Mouse (Mus musculus) heart, embryonic 14.5 days (tissue): ENCODE data around the gene Strada. TPM values are rescaled to one million over a fixed set of nuclear protein-coding genes. Genes with fewer than 3 reads are reported as not detected.
"Not testable (repeated sequence)": the region's sequence is repeated elsewhere in the genome, so short reads cannot be mapped to it uniquely, and the experiment has no call there.

Experiments
- ATAC-seq: fragments of 200-750 bp; cut with Nextera tagmentation; 2 replicates; pipeline ENCODE4 v1.8.0; 2017; ENCODE audit warnings: low read depth, moderate TSS enrichment; ENCODE audit not compliant: insufficient number of reproducible peaks, insufficient read depth, low FRiP score
- H3K27ac ChIP-seq, 2 experiments: fragments of 200-500 bp in 1 of 2; fragments of 300-500 bp in 1 of 2; sonication (generic) in 1 of 2; replicated peaks in 1 of 2; 2 replicates each; pipeline ENCODE4 v1.5.1; 2012 to 2014; ENCODE audit warnings: low read depth in 2 of 2, low read length in 2 of 2, control low read depth in 1 of 2, mild to moderate bottlenecking in 1 of 2, mixed read lengths in 1 of 2; ENCODE audit not compliant: control insufficient read depth in 1 of 2, insufficient read depth in 1 of 2
- H3K27me3 ChIP-seq: fragments of 300-500 bp; sonication (generic); 2 replicates; pipeline ENCODE4 v1.6.1; 2014; ENCODE audit warnings: mild to moderate bottlenecking, low read length, control low read depth; ENCODE audit not compliant: control insufficient read depth, insufficient read depth
- H3K36me3 ChIP-seq: fragments of 300-500 bp; sonication (generic); 2 replicates; pipeline ENCODE4 v1.6.1; 2014; ENCODE audit warnings: mild to moderate bottlenecking, control low read depth, low read length, mixed read lengths; ENCODE audit not compliant: control insufficient read depth, insufficient read depth
- H3K4me1 ChIP-seq, 2 experiments: fragments of 200-500 bp in 1 of 2; fragments of 300-500 bp in 1 of 2; sonication (generic) in 1 of 2; 2 replicates each; pipeline ENCODE4 v1.6.1; 2012 to 2014; ENCODE audit warnings: low read length in 2 of 2, control low read depth in 1 of 2, mixed read lengths in 1 of 2; ENCODE audit not compliant: control insufficient read depth in 2 of 2, insufficient read depth in 2 of 2
- H3K4me2 ChIP-seq: fragments of 300-500 bp; sonication (generic); 2 replicates; pipeline ENCODE4 v1.6.1; 2014; ENCODE audit warnings: mild to moderate bottlenecking, low read length
- H3K4me3 ChIP-seq, 2 experiments: fragments of 200-500 bp in 1 of 2; fragments of 300-500 bp in 1 of 2; sonication (generic) in 1 of 2; 2 replicates each; pipeline ENCODE4 v1.5.1; 2012 to 2014; ENCODE audit warnings: low read length in 2 of 2, mild to moderate bottlenecking in 2 of 2, control low read depth in 1 of 2, low read depth in 1 of 2, moderate library complexity in 1 of 2; ENCODE audit not compliant: control insufficient read depth in 1 of 2, insufficient read depth in 1 of 2
- H3K9ac ChIP-seq: fragments of 300-500 bp; sonication (generic); 2 replicates; pipeline ENCODE4 v1.6.1; 2014; ENCODE audit warnings: mild to moderate bottlenecking, low read length
- H3K9me3 ChIP-seq: fragments of 300-500 bp; sonication (generic); 2 replicates; pipeline ENCODE4 v1.6.1; 2016; ENCODE audit warnings: low read length, control low read depth; ENCODE audit not compliant: control insufficient read depth
- WGBS: fragments of 180-500 bp; shearing (Covaris S2); extraction: QIAGEN DNeasy Blood & Tissue Kit; methylation state at CpG from one replicate; pipeline ENCODE4 v1.1.7; 2014; 5-methylcytosine and 5-hydroxymethylcytosine counted together
- polyA plus RNA-seq: library from polyadenylated mRNA; unstranded; fragments of >200 nt; fragmentation: Nextera tagmentation; extraction: Ambion mirVana; gene quantifications from 2 replicates; pipeline ENCODE4 v1.2.1, GENCODE M21; 2014

The Strada gene
- 19.4 and 21.8 TPM in 2 replicates for polyA plus RNA-seq

GRCm38 (mm10) chr11:106202123-106202465 is at the start of gene Strada:
TSS of gene Strada (minus strand) at chr11:106202168.
- Histone ChIP-seq H3K4me2 (no peak within 1 kb of the TSS), H3K27me3 (no peaks in the 10 kb centered on the region), H3K4me1 (no peaks in the 10 kb centered on the region), H3K4me3 (no peak within 1 kb of the TSS), H3K9ac (no peak within 1 kb of the TSS), H3K36me3 (peaks cover 96% of the 10 kb centered on the region), H3K9me3 (no peaks in the 10 kb centered on the region), H3K27ac (no peak within 1 kb of the TSS)
- 63% methylated on average over 5 of the region's 5 CpGs for WGBS
- no peak for ATAC-seq

- Histone ChIP-seq H3K9me3 (no peaks in the 10 kb centered on the region), H3K27me3 (no peaks in the 10 kb centered on the region), H3K27ac (no peak overlapping the region), H3K4me3 (no peak overlapping the region), H3K9ac (no peak overlapping the region), H3K4me2 (no peak overlapping the region), H3K4me1 (no peaks in the 10 kb centered on the region; a peak in 1 of 4 replicates), H3K36me3 (peaks cover 100% of the 10 kb centered on the region)
- 84% methylated on average over 7 of the region's 7 CpGs for WGBS
- no peak for ATAC-seq
These were observed 47.4 kb upstream of the Strada start for GRCm38 (mm10) chr11:106249326-106249725.

GRCm38 (mm10) chr11:106246834-106247233 is 44.9 kb upstream of the Strada start:
- Histone ChIP-seq H3K4me1 (no peaks in the 10 kb centered on the region), H3K27ac (no peak overlapping the region), H3K4me3 (no peak overlapping the region), H3K9ac (no peak overlapping the region), H3K27me3 (no peaks in the 10 kb centered on the region), H3K9me3 (no peaks in the 10 kb centered on the region), H3K4me2 (no peak overlapping the region), H3K36me3 (peaks cover 100% of the 10 kb centered on the region)
- 98% methylated on average over 1 of the region's 1 CpGs for WGBS
- no peak for ATAC-seq

- not testable (repeated sequence) for H3K4me3 ChIP-seq, H3K9ac ChIP-seq, H3K27me3 ChIP-seq, H3K27ac ChIP-seq, H3K4me1 ChIP-seq, H3K9me3 ChIP-seq, ATAC-seq, H3K4me2 ChIP-seq
- 86% methylated on average over 8 of the region's 8 CpGs for WGBS
- H3K36me3 ChIP-seq, result peaks cover 88% of the 10 kb centered on the region
These were observed 32.0 kb upstream of the Strada start for GRCm38 (mm10) chr11:106233978-106234377.

- Histone ChIP-seq H3K9me3 (no peaks in the 10 kb centered on the region), H3K27ac (no peak overlapping the region), H3K4me3 (no peak overlapping the region), H3K4me1 (peaks cover 0 to 9% of the 10 kb centered on the region in 2 experiments; a peak in 1 of 4 replicates), H3K36me3 (peaks cover 17% of the 10 kb centered on the region), H3K4me2 (no peak overlapping the region), H3K9ac (no peak overlapping the region), H3K27me3 (no peaks in the 10 kb centered on the region)
- ATAC-seq, result no peak
- 89% methylated on average over 3 of the region's 3 CpGs for WGBS
These were observed 18.6 kb upstream of the Strada start for GRCm38 (mm10) chr11:106220603-106221002.

- peaks cover 5 to 21% of the 10 kb centered on the region in 2 experiments for H3K4me1 ChIP-seq
- peak within 1 kb of the TSS; percentile 97 for H3K4me3 ChIP-seq
- H3K27ac ChIP-seq, result peak within 1 kb of the TSS; percentile 91 to 96
- peaks cover 12% of the 10 kb centered on the region for H3K36me3 ChIP-seq
- H3K4me2 ChIP-seq, result peak within 1 kb of the TSS; percentile 74
- under 1% methylated on average over 70 of the region's 70 CpGs for WGBS
- no peaks in the 10 kb centered on the region for H3K27me3 ChIP-seq
- peak within 1 kb of the TSS; percentile 99 for H3K9ac ChIP-seq
- no peaks in the 10 kb centered on the region for H3K9me3 ChIP-seq
- peak; percentile 92 for ATAC-seq
These were observed 14.9 kb upstream of the Strada start, which contains the start of gene Ddx42 for GRCm38 (mm10) chr11:106216730-106217490. TSS of gene Ddx42 (plus strand) at chr11:106216926.

- peak; percentile 95 for ATAC-seq
- Histone ChIP-seq H3K9ac (peak within 1 kb of the TSS; percentile 99), H3K27ac (peak within 1 kb of the TSS; percentile 91 to 96), H3K4me1 (peaks cover 5 to 21% of the 10 kb centered on the region in 2 experiments), H3K9me3 (no peaks in the 10 kb centered on the region), H3K4me2 (peak within 1 kb of the TSS; percentile 74), H3K36me3 (peaks cover 20% of the 10 kb centered on the region), H3K4me3 (peak within 1 kb of the TSS; percentile 97), H3K27me3 (no peaks in the 10 kb centered on the region)
- under 1% methylated on average over 46 of the region's 46 CpGs for WGBS
These were observed 14.2 kb upstream of the Strada start, which contains the start of gene Ccdc47 for GRCm38 (mm10) chr11:106215927-106216729. TSS of gene Ccdc47 (minus strand) at chr11:106216344.
